Mouse (Mus musculus) stomach, embryonic 16.5 days (tissue): ENCODE results near the gene 4930407I10Rik. TPM values are rescaled to one million over a fixed set of nuclear protein-coding genes. Genes with fewer than 3 reads are reported as not detected.
A peak's percentile ranks its signal among the peaks of the same experiment; 100 is the strongest.

Experiments used
- ATAC-seq: fragments of 200-750 bp; cut with Nextera tagmentation; 2 replicates; pipeline ENCODE4 v1.8.0; 2017; ENCODE audit warnings: moderate number of reproducible peaks, moderate TSS enrichment; ENCODE audit not compliant: insufficient read depth, low FRiP score
- H3K27ac ChIP-seq: fragments of 300-500 bp; sonication (generic); 2 replicates; pipeline ENCODE4 v1.5.1; 2014; ENCODE audit warnings: low read length
- H3K27me3 ChIP-seq: fragments of 300-500 bp; sonication (generic); 2 replicates; pipeline ENCODE4 v1.6.1; 2014; ENCODE audit warnings: low read length, control low read depth, mixed read lengths; ENCODE audit not compliant: control insufficient read depth, insufficient read depth
- H3K36me3 ChIP-seq: fragments of 300-500 bp; sonication (generic); 2 replicates; pipeline ENCODE4 v1.6.1; 2014; ENCODE audit warnings: low read length; ENCODE audit not compliant: control insufficient read depth, insufficient read depth
- H3K4me1 ChIP-seq: fragments of 300-500 bp; sonication (generic); 2 replicates; pipeline ENCODE4 v1.6.1; 2014; ENCODE audit warnings: low read length, control low read depth, mixed read lengths; ENCODE audit not compliant: control insufficient read depth, insufficient read depth
- H3K4me2 ChIP-seq: fragments of 300-500 bp; sonication (generic); 2 replicates; pipeline ENCODE4 v1.6.1; 2014; ENCODE audit warnings: low read depth, low read length, mixed read lengths
- H3K4me3 ChIP-seq: fragments of 300-500 bp; sonication (generic); replicated peaks from 2 replicates; pipeline ENCODE4 v1.5.1; 2014; ENCODE audit warnings: mild to moderate bottlenecking, low read length
- H3K9ac ChIP-seq: fragments of 300-500 bp; sonication (generic); 2 replicates; pipeline ENCODE4 v1.6.1; 2014; ENCODE audit warnings: low read length
- H3K9me3 ChIP-seq: fragments of 300-500 bp; sonication (generic); replicated peaks from 2 replicates; pipeline ENCODE4 v1.6.1; 2016; ENCODE audit warnings: low read length, control low read depth; ENCODE audit not compliant: control insufficient read depth
- WGBS: fragments of 180-500 bp; shearing (Covaris S2); extraction: QIAGEN DNeasy Blood & Tissue Kit; methylation state at CpG from one replicate; pipeline ENCODE4 v1.1.7; 2014; 5-methylcytosine and 5-hydroxymethylcytosine counted together
- polyA plus RNA-seq: library from polyadenylated mRNA; unstranded; fragments of >200 nt; fragmentation: Nextera tagmentation; extraction: Ambion mirVana; gene quantifications from 2 replicates; pipeline ENCODE4 v1.2.1, GENCODE M21; 2015

Gene 4930407I10Rik
- not detected in 2 replicates for polyA plus RNA-seq

DNA sequence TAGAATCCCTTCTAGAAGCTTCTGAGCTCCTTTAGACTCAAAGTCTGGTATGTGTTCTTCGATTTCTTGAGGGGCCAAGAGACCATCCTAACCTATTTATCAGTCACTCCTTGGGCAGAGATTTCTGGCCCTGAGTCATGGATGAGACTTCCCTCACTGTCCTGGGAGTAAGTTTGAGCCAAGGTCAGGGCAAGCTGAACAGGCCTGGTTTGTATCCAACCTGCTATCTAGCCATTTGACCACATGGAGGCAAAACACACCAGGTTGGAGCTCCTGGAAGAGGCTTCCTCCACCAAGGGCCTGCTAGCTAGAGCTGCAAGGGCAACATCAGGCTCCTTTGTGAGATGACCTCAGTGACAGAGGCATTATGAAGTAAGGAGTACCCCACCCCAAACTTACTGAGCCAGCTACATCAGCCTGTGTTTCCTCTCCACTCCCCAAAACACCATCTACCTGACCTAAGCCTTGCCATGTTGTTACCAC, at the start of gene 4930407I10Rik:
4930407I10Rik (plus strand) TSS at position 433 of the 483 bp plus-strand sequence.
- H3K36me3 ChIP-seq = no peaks in the 10 kb centered on the region
- H3K4me3 ChIP-seq = no peak within 1 kb of the TSS
- H3K9me3 ChIP-seq = no peaks in the 10 kb centered on the region
- no peak within 1 kb of the TSS for H3K27ac ChIP-seq
- H3K4me2 ChIP-seq = no peak within 1 kb of the TSS
- no peaks in the 10 kb centered on the region for H3K4me1 ChIP-seq
- H3K27me3 ChIP-seq = no peaks in the 10 kb centered on the region
- ATAC-seq = no peak
- 86% methylated on average over 1 of the region's 1 CpGs for WGBS
- no peak within 1 kb of the TSS for H3K9ac ChIP-seq

DNA sequence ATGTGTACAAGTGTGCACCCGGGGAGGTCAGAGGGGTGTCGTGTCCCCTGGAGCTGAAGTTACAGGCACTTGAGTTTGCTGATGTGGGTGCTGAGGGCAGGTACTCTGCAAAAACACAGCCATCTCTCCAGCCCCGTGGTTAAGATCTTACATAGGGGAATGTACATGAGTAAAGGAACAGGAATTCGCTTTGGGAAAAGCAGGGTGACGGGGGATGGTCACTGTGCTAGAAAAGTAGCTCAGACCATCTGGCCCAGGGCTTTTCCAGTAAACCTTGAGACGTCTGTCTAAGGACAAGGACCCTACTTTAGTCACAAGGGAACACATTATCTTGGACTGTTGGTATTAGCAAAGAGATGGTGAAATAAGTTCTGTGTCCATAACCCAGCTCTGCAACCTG, 47.0 kb upstream of the 4930407I10Rik start:
- Histone ChIP-seq H3K9ac (no peak overlapping the region), H3K27me3 (no peaks in the 10 kb centered on the region), H3K4me1 (peaks cover 16% of the 10 kb centered on the region), H3K4me3 (no peak overlapping the region), H3K36me3 (no peaks in the 10 kb centered on the region), H3K4me2 (no peak overlapping the region), H3K9me3 (no peaks in the 10 kb centered on the region), H3K27ac (no peak overlapping the region)
- ATAC-seq = no peak
- WGBS = 76% methylated on average over 6 of the region's 6 CpGs

DNA sequence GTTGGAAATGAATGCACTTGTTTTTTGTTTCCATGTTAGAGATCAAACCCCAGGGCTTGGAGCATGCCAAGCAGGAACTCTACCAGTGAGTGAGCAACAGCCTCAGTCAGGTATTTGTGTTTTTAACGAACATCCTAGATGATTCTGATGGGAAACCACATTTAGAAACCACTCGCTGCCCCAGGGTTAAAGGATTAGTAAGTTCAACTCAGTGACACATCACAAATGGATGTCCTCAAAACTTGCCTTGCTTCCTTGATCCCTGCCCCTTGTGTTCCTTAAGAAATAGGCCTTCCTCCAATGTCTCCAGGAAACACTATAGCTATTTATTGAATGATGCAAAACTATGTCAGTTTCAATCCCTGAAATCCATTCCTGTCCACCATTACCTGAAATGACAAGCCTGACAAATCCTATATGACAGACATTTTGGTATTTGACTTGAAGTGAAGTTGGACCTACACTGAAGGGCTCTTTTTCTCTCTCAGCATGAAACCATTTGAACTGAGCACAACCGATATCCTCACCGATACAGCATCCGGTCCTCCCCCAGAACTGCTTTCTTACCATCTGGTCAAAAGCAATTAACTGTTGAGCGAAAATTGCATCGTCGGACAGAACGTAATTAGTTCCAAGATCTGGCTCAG, 44.1 kb upstream of the 4930407I10Rik start:
- no peaks in the 10 kb centered on the region for H3K36me3 ChIP-seq
- H3K4me1 ChIP-seq = peaks cover 17% of the 10 kb centered on the region
- H3K4me2 ChIP-seq = peak overlapping the region; percentile 88
- ATAC-seq = no peak
- H3K4me3 ChIP-seq = peak overlapping the region; percentile 98
- H3K27ac ChIP-seq = peak overlapping the region; percentile 86
- no peaks in the 10 kb centered on the region for H3K9me3 ChIP-seq
- H3K27me3 ChIP-seq = no peaks in the 10 kb centered on the region
- peak overlapping the region; percentile 92 for H3K9ac ChIP-seq
- whole genome bisulfite sequencing = 16% methylated on average over 9 of the region's 9 CpGs

DNA sequence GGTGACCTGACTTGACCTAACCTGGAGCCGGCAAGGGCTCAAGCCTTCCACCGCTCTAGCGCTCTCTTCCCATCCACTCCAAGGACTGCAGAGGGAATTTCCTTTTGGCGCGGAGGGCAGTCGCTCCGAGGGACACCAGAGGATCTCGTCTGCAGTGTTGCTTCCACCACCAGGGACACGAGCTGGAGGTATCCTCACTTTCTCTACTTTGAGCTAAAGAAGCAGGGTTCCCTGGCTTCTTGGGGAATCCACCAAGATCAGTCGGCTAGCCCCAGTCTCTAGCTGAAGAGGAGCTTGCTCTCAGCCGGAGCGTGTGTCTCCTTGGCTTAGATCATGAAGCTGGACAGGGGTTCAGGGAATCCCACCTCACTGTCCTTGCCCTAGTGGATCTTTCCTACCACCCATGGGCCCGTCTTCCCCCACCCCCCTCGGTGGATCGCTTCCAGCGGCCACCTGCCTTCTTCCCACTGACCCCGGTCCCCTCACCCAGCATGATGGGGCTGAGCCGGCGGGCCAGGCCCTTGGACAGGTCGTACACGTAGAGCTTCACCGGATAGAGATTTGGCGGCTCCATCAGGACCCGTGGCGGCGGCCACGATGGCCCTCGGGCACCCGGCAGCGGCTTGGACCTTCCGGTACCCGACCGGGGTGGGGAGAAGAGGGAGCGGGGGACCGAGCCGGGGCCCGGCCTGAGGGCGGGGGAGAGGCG, 43.4 kb upstream of the 4930407I10Rik start:
- Histone ChIP-seq H3K9me3 (no peaks in the 10 kb centered on the region), H3K9ac (peak overlapping the region; percentile 92), H3K36me3 (no peaks in the 10 kb centered on the region), H3K4me3 (peak overlapping the region; percentile 98), H3K4me2 (peak overlapping the region; percentile 88), H3K4me1 (peaks cover 17% of the 10 kb centered on the region), H3K27me3 (no peaks in the 10 kb centered on the region), H3K27ac (peak overlapping the region; percentile 86)
- WGBS = under 1% methylated on average over 39 of the region's 39 CpGs
- ATAC-seq = no peak; the same call in 1 of the 2 replicates

DNA sequence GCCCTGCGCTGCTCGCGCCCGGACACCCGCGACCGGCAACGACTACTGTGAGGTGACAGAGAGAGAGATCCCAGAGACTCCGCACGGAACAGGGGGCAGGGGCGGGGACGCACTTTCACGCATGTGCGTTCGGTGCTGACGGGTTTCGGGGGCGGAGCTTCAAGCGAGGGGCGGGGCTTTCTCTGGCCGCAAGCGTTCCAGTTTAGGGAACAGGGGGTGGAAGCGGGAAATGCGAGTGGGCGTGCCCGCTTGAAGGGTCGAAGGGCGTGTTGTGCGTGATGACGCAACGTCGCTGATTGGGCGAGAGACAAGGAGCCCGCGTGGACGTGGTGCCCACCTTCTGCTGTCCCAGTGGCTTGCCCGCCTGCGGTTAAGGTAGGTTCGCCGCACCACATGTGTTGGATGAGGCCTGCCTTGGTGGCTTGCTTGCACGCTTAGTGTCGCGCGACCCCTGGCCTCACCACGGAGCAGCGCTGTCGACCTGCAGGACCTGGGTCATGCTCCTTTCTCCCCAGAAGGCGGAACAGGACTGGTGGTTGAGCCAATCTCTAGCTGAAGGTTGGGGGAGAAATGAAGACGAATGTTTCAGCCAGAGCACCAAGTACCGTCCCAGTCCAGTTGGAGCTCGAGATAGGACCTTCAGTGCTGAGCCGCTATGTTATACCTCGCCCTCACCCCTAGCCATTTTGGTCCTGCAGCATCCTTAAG, 42.7 kb upstream of the 4930407I10Rik start:
- Histone ChIP-seq H3K4me3 (peak overlapping the region; percentile 98), H3K27ac (peak overlapping the region; percentile 86), H3K4me2 (peak overlapping the region; percentile 88), H3K36me3 (no peaks in the 10 kb centered on the region), H3K4me1 (peaks cover 17% of the 10 kb centered on the region), H3K27me3 (no peaks in the 10 kb centered on the region), H3K9ac (peak overlapping the region; percentile 92), H3K9me3 (no peaks in the 10 kb centered on the region)
- peak; percentile 97 for ATAC-seq
- under 1% methylated on average over 53 of the region's 53 CpGs for WGBS

DNA sequence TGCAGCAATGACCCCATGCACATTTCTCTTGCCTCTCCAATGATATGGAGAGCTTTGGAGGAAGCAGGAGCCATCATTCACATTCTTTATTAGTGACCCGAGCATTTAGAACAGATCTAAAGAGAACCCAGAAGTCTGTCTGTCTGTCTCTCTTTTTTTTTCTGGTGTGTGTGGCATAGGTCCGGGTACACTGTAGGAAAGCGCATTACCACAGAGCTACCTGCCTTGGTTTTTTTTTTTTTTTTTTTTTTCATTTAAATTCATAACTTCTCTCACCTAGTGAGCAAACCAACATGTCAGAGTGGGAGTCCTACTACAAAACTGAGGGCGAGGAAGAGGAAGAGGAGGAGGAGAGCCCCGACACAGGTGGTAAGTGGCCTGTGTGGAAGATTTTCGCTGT, 42.1 kb upstream of the 4930407I10Rik start:
- H3K4me1 ChIP-seq = peaks cover 17% of the 10 kb centered on the region
- H3K27ac ChIP-seq = peak overlapping the region; percentile 14
- peak overlapping the region; percentile 98 for H3K4me3 ChIP-seq
- H3K4me2 ChIP-seq = peak overlapping the region; percentile 74
- H3K9me3 ChIP-seq = no peaks in the 10 kb centered on the region
- H3K27me3 ChIP-seq = no peaks in the 10 kb centered on the region
- no peaks in the 10 kb centered on the region for H3K36me3 ChIP-seq
- ATAC-seq = no peak
- WGBS = 12% methylated on average over 6 of the region's 6 CpGs
- peak overlapping the region; percentile 76 for H3K9ac ChIP-seq

DNA sequence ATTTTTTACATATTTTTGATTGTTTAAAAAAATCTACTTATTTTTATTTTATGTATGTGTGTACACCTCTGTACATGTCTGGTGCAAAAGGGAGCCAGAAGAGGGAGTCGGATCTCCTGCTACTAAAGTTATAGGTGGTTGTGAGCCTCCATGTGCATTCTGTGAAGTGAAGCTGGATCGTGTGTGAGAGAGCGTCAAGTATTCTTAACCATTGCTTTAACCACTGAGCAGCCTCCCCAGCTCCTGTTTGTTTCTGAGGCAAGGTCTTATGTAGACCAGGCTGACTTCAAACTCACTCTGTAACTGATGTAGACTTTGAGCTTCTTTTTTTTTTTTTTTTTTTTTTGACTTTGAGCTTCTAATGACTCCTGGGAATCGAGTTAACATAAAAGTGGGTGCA, 41.5 kb upstream of the 4930407I10Rik start:
- Histone ChIP-seq H3K4me3 (no peak overlapping the region), H3K9ac (no peak overlapping the region), H3K27ac (no peak overlapping the region), H3K4me2 (no peak overlapping the region), H3K36me3 (no peaks in the 10 kb centered on the region), H3K9me3 (no peaks in the 10 kb centered on the region), H3K27me3 (no peaks in the 10 kb centered on the region), H3K4me1 (peaks cover 17% of the 10 kb centered on the region)
- 64% methylated on average over 4 of the region's 4 CpGs for WGBS
- no peak for ATAC-seq

DNA sequence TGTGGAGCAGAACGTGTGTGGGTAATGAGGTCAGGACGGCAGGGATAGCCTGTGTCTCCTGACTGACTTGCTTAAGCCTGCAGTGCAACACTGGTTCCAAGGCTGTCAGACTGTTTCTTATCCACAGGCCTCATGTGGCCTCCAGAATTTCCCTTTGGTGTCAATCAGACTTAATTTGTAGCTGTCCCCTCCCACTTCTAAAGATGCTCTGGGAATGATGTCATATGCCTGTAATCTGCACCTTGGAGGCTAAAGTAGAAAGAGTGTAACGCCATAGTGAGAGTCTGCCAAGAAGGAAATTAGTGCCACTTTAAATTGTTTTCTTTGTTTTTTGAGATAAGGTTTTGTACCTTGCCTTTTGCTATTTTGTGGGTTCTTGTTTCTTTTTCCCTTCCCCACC, 39.7 kb upstream of the 4930407I10Rik start:
- Histone ChIP-seq H3K4me3 (no peak overlapping the region), H3K9ac (no peak overlapping the region), H3K36me3 (peaks cover 9% of the 10 kb centered on the region; the same call in 1 of the 2 replicates), H3K4me1 (peaks cover 14% of the 10 kb centered on the region), H3K4me2 (no peak overlapping the region), H3K9me3 (no peaks in the 10 kb centered on the region), H3K27me3 (no peaks in the 10 kb centered on the region), H3K27ac (no peak overlapping the region)
- ATAC-seq = no peak
- WGBS = 89% methylated on average over 3 of the region's 3 CpGs
